Mouse (Mus musculus): ENCODE data around the gene Aldh16a1.

DNA sequence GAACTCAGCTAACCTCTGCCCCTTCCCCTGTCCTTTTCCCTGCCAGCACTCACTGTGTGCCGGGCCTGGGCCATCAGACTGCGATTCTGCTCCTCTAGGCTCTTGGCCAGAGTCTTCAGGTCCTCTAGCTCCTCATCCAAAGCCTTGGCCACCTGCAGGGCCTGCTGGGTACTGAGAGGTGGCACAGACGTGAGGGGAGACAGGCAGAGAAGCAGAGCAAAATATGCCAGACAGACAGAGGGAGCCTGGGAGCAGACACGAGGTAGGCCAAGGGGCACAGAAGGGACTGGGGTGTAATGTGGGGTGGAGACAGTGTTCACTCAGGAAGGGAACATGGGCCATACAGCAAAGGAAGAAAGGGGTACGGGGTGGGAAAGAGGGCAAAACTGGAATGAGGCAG is 39.0 kb upstream of the Aldh16a1 start:
- TF ChIP-seq CTCF (conservative IDR thresholded peaks at IDR 0.05 in 1 of 2, IDR thresholded peaks at IDR 0.05 in 1 of 2; ENCODE audit: low read depth in 2 of 2, low read length in 2 of 2) (peak in 1 of 2 experiments; percentile 24; a peak in 1 of 4 replicates), TCF12 (IDR thresholded peaks at IDR 0.05; ENCODE audit: low read depth, low read length) (no peak), POLR2A (IDR thresholded peaks at IDR 0.05; ENCODE audit: low read depth, low read length) (no peak), EP300 (IDR thresholded peaks at IDR 0.05; ENCODE audit: low read length) (no peak), CHD2 (IDR thresholded peaks at IDR 0.05; ENCODE audit: low read length) (no peak), JUN (IDR thresholded peaks at IDR 0.05; ENCODE audit: insufficient read depth, low read depth, low read length) (no peak), MXI1 (IDR thresholded peaks at IDR 0.05; ENCODE audit: low read depth, low read length) (no peak), TBP (conservative IDR thresholded peaks at IDR 0.05; ENCODE audit: low read depth, low read length) (no peak)

All from CH12.LX (cell line).